Mouse (Mus musculus) kidney, postnatal 0 days (tissue): ENCODE data around the gene Cyp3a57. TPM values are rescaled to one million over a fixed set of nuclear protein-coding genes. Genes with fewer than 3 reads are reported as not detected.

Experiments used
- ATAC-seq: fragments of 200-750 bp; cut with Nextera tagmentation; replicated peaks from 2 replicates; pipeline ENCODE4 v1.8.0; 2017; ENCODE audit warnings: low read depth, moderate number of reproducible peaks, moderate TSS enrichment, moderate library complexity; ENCODE audit not compliant: low FRiP score
- DNase-seq: peaks from one replicate; pipeline ENCODE4 v3.0.0-alpha.2; 2016; ENCODE audit warnings: low spot score
- H3K27ac ChIP-seq: fragments of 300-500 bp; sonication (generic); 2 replicates; pipeline ENCODE4 v1.5.1; 2014; ENCODE audit warnings: mild to moderate bottlenecking
- H3K27me3 ChIP-seq: fragments of 300-500 bp; sonication (generic); 2 replicates; pipeline ENCODE4 v1.6.1; 2014; ENCODE audit warnings: low read length, mixed read lengths; ENCODE audit not compliant: insufficient read depth
- H3K36me3 ChIP-seq: fragments of 300-500 bp; sonication (generic); 2 replicates; pipeline ENCODE4 v1.6.1; 2014; ENCODE audit warnings: low read length, mixed read lengths; ENCODE audit not compliant: insufficient read depth
- H3K4me1 ChIP-seq: fragments of 300-500 bp; sonication (generic); replicated peaks from 2 replicates; pipeline ENCODE4 v1.6.1; 2014; ENCODE audit warnings: antibody characterized with exemption, low read length, mixed read lengths; ENCODE audit not compliant: insufficient read depth
- H3K4me2 ChIP-seq: fragments of 300-500 bp; sonication (generic); 2 replicates; pipeline ENCODE4 v1.6.1; 2014; ENCODE audit warnings: mild to moderate bottlenecking, low read length, moderate library complexity, mixed read lengths
- H3K4me3 ChIP-seq: fragments of 300-500 bp; sonication (generic); replicated peaks from 2 replicates; pipeline ENCODE4 v1.5.1; 2014; ENCODE audit warnings: low read depth, low read length
- H3K9ac ChIP-seq: fragments of 300-500 bp; sonication (generic); 2 replicates; pipeline ENCODE4 v1.6.1; 2014; ENCODE audit warnings: low read depth, low read length
- H3K9me3 ChIP-seq: fragments of 300-500 bp; sonication (generic); replicated peaks from 2 replicates; pipeline ENCODE4 v1.6.1; 2016; ENCODE audit warnings: low read length, inconsistent platforms, mixed read lengths
- CTCF ChIP-seq: IDR thresholded peaks from 2 replicates; pipeline ENCODE4 v1.5.1; 2016; ENCODE audit warnings: antibody characterized with exemption, low read depth, mild to moderate bottlenecking, moderate library complexity
- WGBS: fragments of 180-500 bp; shearing (Covaris S2); extraction: QIAGEN DNeasy Blood & Tissue Kit; methylation state at CpG from one replicate; pipeline ENCODE4 v1.1.7; 2014; 5-methylcytosine and 5-hydroxymethylcytosine counted together
- polyA plus RNA-seq: library from polyadenylated mRNA; unstranded; fragments of >200 nt; fragmentation: Nextera tagmentation; extraction: Ambion mirVana; gene quantifications from 2 replicates; pipeline ENCODE4 v1.2.1, GENCODE M21; 2015

Cyp3a57 gene
- polyA plus RNA-seq, 1 experiment from 2014 or later, result 0.16 TPM

- no peak overlapping the region for H3K27ac ChIP-seq
- H3K9ac ChIP-seq, result no peak overlapping the region
- no peak overlapping the region for H3K4me3 ChIP-seq
- H3K4me2 ChIP-seq, result no peak overlapping the region
- no peak for DNase-seq
- no peaks in the 10 kb centered on the region for H3K4me1 ChIP-seq
- H3K36me3 ChIP-seq, result no peaks in the 10 kb centered on the region
- H3K27me3 ChIP-seq, result no peaks in the 10 kb centered on the region
- H3K9me3 ChIP-seq, result no peaks in the 10 kb centered on the region
- 69% methylated on average over 1 of the region's 1 CpGs for WGBS
- no peak for TF ChIP-seq CTCF
- ATAC-seq, result no peak
Observed at GRCm38 (mm10) chr5:145433688-145434087, 88.6 kb downstream of the Cyp3a57 start.

Other genes starting within 250 kb of the Cyp3a57 start
- gene Arpc1b, start 231.1 kb upstream of the Cyp3a57 start, polyA plus RNA-seq, result 261 and 283 TPM in 2 replicates
- 89.9 and 95.7 TPM in 2 replicates for gene Pdap1, start 205.0 kb upstream of the Cyp3a57 start, polyA plus RNA-seq
- 185 and 186 TPM in 2 replicates for gene Bud31, start 204.9 kb upstream of the Cyp3a57 start, polyA plus RNA-seq
- 14.7 and 15.2 TPM in 2 replicates for gene Ptcd1, start 178.2 kb upstream of the Cyp3a57 start, polyA plus RNA-seq
- 35.5 and 38.5 TPM in 2 replicates for gene Cpsf4, start 178.1 kb upstream of the Cyp3a57 start, polyA plus RNA-seq
- 678 and 711 TPM in 2 replicates for gene Atp5j2, start 153.2 kb upstream of the Cyp3a57 start, polyA plus RNA-seq
- 10.1 and 11.5 TPM in 2 replicates for gene Zkscan14, start 143.4 kb upstream of the Cyp3a57 start, polyA plus RNA-seq
- 10.4 and 10.8 TPM in 2 replicates for gene Zkscan5, start 140.7 kb upstream of the Cyp3a57 start, polyA plus RNA-seq
- 30.6 and 37.8 TPM in 2 replicates for gene Zfp655, start 113.6 kb upstream of the Cyp3a57 start, polyA plus RNA-seq
- gene Zscan25, start 64.8 kb upstream of the Cyp3a57 start, polyA plus RNA-seq, result 0.26 and 0.57 TPM in 2 replicates
- gene Cyp3a16, start 124.4 kb downstream of the Cyp3a57 start, polyA plus RNA-seq, result not detected in 2 replicates
- gene Cyp3a41b, start 239.5 kb downstream of the Cyp3a57 start, polyA plus RNA-seq, result not detected in 2 replicates